Mouse (Mus musculus) ES-E14 (cell line): ENCODE data around the gene Sat2.

Experiments
- CHD2 ChIP-seq: IDR thresholded peaks from 2 replicates; pipeline ENCODE4 v1.6.1; 2014; ENCODE audit warnings: mild to moderate bottlenecking, low read depth, low read length, inconsistent platforms
- HCFC1 ChIP-seq: IDR thresholded peaks from 2 replicates; pipeline ENCODE4 v1.6.1; 2012; ENCODE audit warnings: low read length, inconsistent platforms, borderline replicate concordance; ENCODE audit not compliant: insufficient read depth
- MAFK ChIP-seq: IDR thresholded peaks from 2 replicates; pipeline ENCODE4 v1.6.1; 2014; ENCODE audit warnings: mild to moderate bottlenecking, low read depth, low read length, inconsistent platforms; ENCODE audit not compliant: insufficient read depth

DNA sequence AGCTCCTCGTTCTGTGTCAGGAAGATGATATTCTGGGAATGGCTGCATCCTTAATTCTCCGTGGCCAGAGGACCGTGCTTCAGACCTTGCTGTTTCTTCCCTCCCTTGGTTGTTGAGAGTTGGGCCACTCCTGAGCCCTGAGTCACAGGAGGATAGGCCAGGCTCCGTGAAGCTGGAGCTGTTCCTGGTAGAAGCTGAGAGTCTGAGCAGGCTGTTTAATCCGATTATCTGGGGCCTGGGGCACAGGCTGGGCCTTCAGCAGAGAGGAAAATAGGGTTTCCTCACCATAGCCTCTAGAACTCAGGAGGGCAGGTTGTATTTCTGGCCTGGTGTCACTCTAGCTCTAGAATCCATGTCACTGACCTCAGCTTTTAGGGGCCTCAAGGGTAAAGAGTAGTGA is 31.6 kb downstream of the Sat2 start:
- TF ChIP-seq HCFC1: no peak
- TF ChIP-seq CHD2: no peak
- TF ChIP-seq MAFK: no peak
